8 mouse cellular contexts compared by ENCODE assay signal in genomic region chr19:5424782-5425741, GRCm38 (mm10). TPM values are rescaled to one million over a fixed set of nuclear protein-coding genes. Genes with fewer than 3 reads are reported as not detected.
DNase-seq lines count a peak whose midpoint lies in the region; ATAC-seq and TF ChIP-seq lines count a peak whose summit lies in the region.

Drap1 (minus strand) TSS chr19:5424979.
AI837181 (plus strand) TSS chr19:5425144.

- H3K27ac ChIP-seq in forebrain, embryonic 10.5 days: peak within 1 kb of the TSS; percentile 97
- H3K27ac ChIP-seq in heart, embryonic 15.5 days: peak within 1 kb of the TSS; percentile 95
- H3K27ac ChIP-seq in liver, embryonic 14.5 days: peak within 1 kb of the TSS; percentile 58
- peak within 1 kb of the TSS; percentile 80 for H3K27ac ChIP-seq in neural tube, embryonic 11.5 days (ENCODE audit: low read depth, low read length)
- peak within 1 kb of the TSS; percentile 94 for H3K27ac ChIP-seq in stomach, postnatal 0 days (replicated peaks)

- peaks cover 46% of the 10 kb centered on the region for H3K4me1 ChIP-seq in forebrain, embryonic 10.5 days
- H3K4me1 ChIP-seq in heart, embryonic 15.5 days (replicated peaks): peaks cover 41% of the 10 kb centered on the region
- H3K4me1 ChIP-seq in liver, embryonic 14.5 days (replicated peaks; ENCODE audit: control insufficient read depth in 2 of 2, insufficient read depth in 2 of 2, low read length in 1 of 2): peaks cover 5 to 12% of the 10 kb centered on the region in 2 experiments; a peak in 3 of 4 replicates
- peaks cover 17% of the 10 kb centered on the region for H3K4me1 ChIP-seq in neural tube, embryonic 11.5 days (ENCODE audit: control insufficient read depth, insufficient read depth, low read length)
- peaks cover 10% of the 10 kb centered on the region for H3K4me1 ChIP-seq in stomach, postnatal 0 days (replicated peaks; ENCODE audit: control insufficient read depth, insufficient read depth)

- peak within 1 kb of the TSS; percentile 86 for H3K4me3 ChIP-seq in forebrain, embryonic 10.5 days
- peak within 1 kb of the TSS; percentile 83 for H3K4me3 ChIP-seq in heart, embryonic 15.5 days
- H3K4me3 ChIP-seq in liver, embryonic 14.5 days (ENCODE audit: insufficient read depth in 1 of 2, low read depth in 2 of 2, low read length in 2 of 2): peak within 1 kb of the TSS; percentile 76 to 92
- peak within 1 kb of the TSS; percentile 64 for H3K4me3 ChIP-seq in neural tube, embryonic 11.5 days (ENCODE audit: low read depth, low read length)
- peak within 1 kb of the TSS; percentile 87 for H3K4me3 ChIP-seq in stomach, postnatal 0 days (ENCODE audit: low read depth, low read length)

- TF ChIP-seq CTCF in liver, embryonic 14.5 days (IDR thresholded peaks at IDR 0.05; ENCODE audit: low read depth): 0 out of 2 replicates have a peak, but pooled peaks have one; percentile 6
- no peak for TF ChIP-seq CTCF in stomach, postnatal 0 days (IDR thresholded peaks at IDR 0.05; ENCODE audit: low read depth)

- peak within 1 kb of the TSS; percentile 91 for H3K4me2 ChIP-seq in heart, embryonic 15.5 days
- H3K4me2 ChIP-seq in liver, embryonic 14.5 days (ENCODE audit: low read depth): peak within 1 kb of the TSS; percentile 86
- H3K4me2 ChIP-seq in neural tube, embryonic 11.5 days (ENCODE audit: low read depth): peak within 1 kb of the TSS; percentile 87
- H3K4me2 ChIP-seq in stomach, postnatal 0 days (replicated peaks; ENCODE audit: low read depth): peak within 1 kb of the TSS; percentile 76

- no peaks in the 10 kb centered on the region for H3K9me3 ChIP-seq in forebrain, embryonic 10.5 days
- no peaks in the 10 kb centered on the region for H3K9me3 ChIP-seq in heart, embryonic 15.5 days (replicated peaks)
- no peaks in the 10 kb centered on the region for H3K9me3 ChIP-seq in liver, embryonic 14.5 days (ENCODE audit: control insufficient read depth, low read length)
- no peaks in the 10 kb centered on the region for H3K9me3 ChIP-seq in neural tube, embryonic 11.5 days (ENCODE audit: control insufficient read depth, low read length)
- no peaks in the 10 kb centered on the region for H3K9me3 ChIP-seq in stomach, postnatal 0 days (ENCODE audit: control insufficient read depth, low read length)

- H3K36me3 ChIP-seq in forebrain, embryonic 10.5 days (replicated peaks): peaks cover 65% of the 10 kb centered on the region
- peaks cover 23% of the 10 kb centered on the region for H3K36me3 ChIP-seq in heart, embryonic 15.5 days
- H3K36me3 ChIP-seq in liver, embryonic 14.5 days (replicated peaks; ENCODE audit: control insufficient read depth, insufficient read depth, low read depth): peaks cover 7% of the 10 kb centered on the region
- peaks cover 15% of the 10 kb centered on the region for H3K36me3 ChIP-seq in neural tube, embryonic 11.5 days (ENCODE audit: control insufficient read depth, insufficient read depth, low read length)
- peaks cover 3% of the 10 kb centered on the region for H3K36me3 ChIP-seq in stomach, postnatal 0 days (ENCODE audit: control insufficient read depth, insufficient read depth, low read length)

- 0 out of 2 replicates have a peak, but pooled peaks have one; percentile 6 for TF ChIP-seq EP300 in liver, embryonic 14.5 days (IDR thresholded peaks at IDR 0.05; ENCODE audit: low read depth)
- TF ChIP-seq EP300 in stomach, postnatal 0 days (optimal IDR thresholded peaks at IDR 0.05): no peak

- H3K9ac ChIP-seq in heart, embryonic 15.5 days: peak within 1 kb of the TSS; percentile 94
- H3K9ac ChIP-seq in liver, embryonic 14.5 days (replicated peaks): peak within 1 kb of the TSS; percentile 88
- H3K9ac ChIP-seq in neural tube, embryonic 11.5 days (ENCODE audit: low read length): peak within 1 kb of the TSS; percentile 81
- H3K9ac ChIP-seq in stomach, postnatal 0 days (ENCODE audit: low read length): peak within 1 kb of the TSS; percentile 93

- DNase-seq in c-Kit-negative CD71-positive TER-119-positive erythroid progenitor cells, embryonic 14.5 days (ENCODE audit: low read depth, low spot score): peak; percentile 83
- DNase-seq in forebrain, embryonic 10.5 days (ENCODE audit: extremely low spot score, low spot score): peak; percentile 97
- DNase-seq in kidney, postnatal 25 days: peak; percentile 97 to 98
- peak; percentile 88 to 91 (median 90) for DNase-seq in liver, embryonic 14.5 days (ENCODE audit: low read depth in 3 of 3, low spot score in 3 of 3)
- DNase-seq in neural tube, embryonic 11.5 days (ENCODE audit: low spot score): peak; percentile 97
- peak; percentile 99 for DNase-seq in stomach, postnatal 0 days (ENCODE audit: low spot score)

- under 1% methylated on average over 84 of the region's 87 CpGs for WGBS in forebrain, embryonic 10.5 days
- WGBS in heart, embryonic 15.5 days: under 1% methylated on average over 74 of the region's 87 CpGs
- under 1% methylated on average over 83 of the region's 87 CpGs for WGBS in liver, embryonic 14.5 days (ENCODE audit: insufficient replicate concordance)
- WGBS in neural tube, embryonic 11.5 days: under 1% methylated on average over 64 of the region's 87 CpGs
- 0% methylated on average over 59 of the region's 87 CpGs for WGBS in stomach, postnatal 0 days

- no peaks in the 10 kb centered on the region for H3K27me3 ChIP-seq in forebrain, embryonic 10.5 days (ENCODE audit: poor library complexity, severe bottlenecking)
- H3K27me3 ChIP-seq in heart, embryonic 15.5 days: no peaks in the 10 kb centered on the region
- no peaks in the 10 kb centered on the region for H3K27me3 ChIP-seq in liver, embryonic 14.5 days (ENCODE audit: control insufficient read depth, insufficient read depth, low read length)
- no peaks in the 10 kb centered on the region for H3K27me3 ChIP-seq in neural tube, embryonic 11.5 days (ENCODE audit: control insufficient read depth, insufficient read depth, low read length)
- no peaks in the 10 kb centered on the region for H3K27me3 ChIP-seq in stomach, postnatal 0 days (ENCODE audit: control insufficient read depth, insufficient read depth, low read length)

- peak; percentile 72 for ATAC-seq in CD4-positive, CD25-positive, alpha-beta regulatory T cell, adult 4 months
- peak; percentile 91 for ATAC-seq in heart, embryonic 15.5 days (replicated peaks; ENCODE audit: insufficient number of reproducible peaks, insufficient read depth, low FRiP score, low read depth)
- peak; percentile 84 for ATAC-seq in liver, embryonic 14.5 days (ENCODE audit: insufficient read depth)
- peak; percentile 87 for ATAC-seq in neural tube, embryonic 11.5 days (ENCODE audit: insufficient read depth, low FRiP score, low TSS enrichment)
- peak; percentile 88 for ATAC-seq in stomach, postnatal 0 days (ENCODE audit: low FRiP score, low TSS enrichment)

RNA-seq across cellular contexts. Expression of gene Drap1, which starts in this region (rescaled TPM):
- 10 to 100 TPM; 56.0 to 57.2 TPM for polyA plus RNA-seq in CD4-positive, CD25-positive, alpha-beta regulatory T cell, adult 4 months (2017; shearing (Covaris generic))
- polyA plus RNA-seq in forebrain, embryonic 10.5 days (2016; fragmentation: Nextera tagmentation; extraction: Ambion mirVana): 198 and 208 TPM in 2 replicates
- 205 and 220 TPM in 2 replicates for polyA plus RNA-seq in heart, embryonic 15.5 days (2015; fragmentation: Nextera tagmentation; extraction: Ambion mirVana)
- polyA plus RNA-seq in liver, embryonic 14.5 days (2012; rRNA removed): 38.6 and 64.0 TPM in 2 replicates
- 58.5 and 58.9 TPM in 2 replicates for polyA plus RNA-seq in liver, embryonic 14.5 days (2014; fragmentation: Nextera tagmentation; extraction: Ambion mirVana)
- 197 and 205 TPM in 2 replicates for polyA plus RNA-seq in neural tube, embryonic 11.5 days (2014; fragmentation: Nextera tagmentation; extraction: Ambion mirVana)
- polyA plus RNA-seq in stomach, postnatal 0 days (2015; fragmentation: Nextera tagmentation; extraction: Ambion mirVana): 196 and 203 TPM in 2 replicates

RNA-seq across cellular contexts. Expression of gene AI837181, which starts in this region (rescaled TPM):
- polyA plus RNA-seq in CD4-positive, CD25-positive, alpha-beta regulatory T cell, adult 4 months (2017; shearing (Covaris generic)): 10 to 100 TPM; 20.8 to 28.7 TPM
- polyA plus RNA-seq in forebrain, embryonic 10.5 days (2016; fragmentation: Nextera tagmentation; extraction: Ambion mirVana): 42.2 and 42.3 TPM in 2 replicates
- polyA plus RNA-seq in heart, embryonic 15.5 days (2015; fragmentation: Nextera tagmentation; extraction: Ambion mirVana): 34.8 and 46.9 TPM in 2 replicates
- 16.7 and 19.9 TPM in 2 replicates for polyA plus RNA-seq in liver, embryonic 14.5 days (2012; rRNA removed)
- 10.7 and 11.9 TPM in 2 replicates for polyA plus RNA-seq in liver, embryonic 14.5 days (2014; fragmentation: Nextera tagmentation; extraction: Ambion mirVana)
- 39.9 and 43.0 TPM in 2 replicates for polyA plus RNA-seq in neural tube, embryonic 11.5 days (2014; fragmentation: Nextera tagmentation; extraction: Ambion mirVana)
- polyA plus RNA-seq in stomach, postnatal 0 days (2015; fragmentation: Nextera tagmentation; extraction: Ambion mirVana): 36.5 and 38.6 TPM in 2 replicates

Comparison
In these comparisons a context has a peak if more than half of its experiments do, and no peak if none do; other contexts are left out.
1. Peak in every context shown above with its lines: DNase-seq, ATAC-seq, H3K4me3 ChIP-seq and H3K27ac ChIP-seq.